10 mouse cellular contexts compared by ENCODE assay signal in the genomic region with DNA sequence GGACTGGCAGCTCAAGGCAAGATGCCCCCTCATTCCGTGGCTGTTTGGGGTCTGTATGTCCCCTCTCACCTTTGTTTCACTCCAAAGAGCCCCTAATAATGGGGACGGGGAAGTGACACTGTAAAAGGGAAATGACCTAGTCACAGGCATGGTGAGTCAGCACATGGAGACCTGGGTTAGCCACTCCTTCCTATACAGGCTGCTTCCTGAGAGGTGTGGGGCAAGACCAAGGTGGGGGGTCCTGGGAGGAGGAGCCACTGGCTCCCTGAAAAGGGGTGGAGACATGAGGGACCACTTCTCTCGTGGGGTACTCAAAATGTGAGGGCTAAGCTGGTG. TPM values are rescaled to one million over a fixed set of nuclear protein-coding genes. Genes with fewer than 3 reads are reported as not detected.
DNase-seq lines count a peak whose midpoint lies in the region; ATAC-seq and TF ChIP-seq lines count a peak whose summit lies in the region.
"Had no signal": no experiment of that assay in that cellular context is flagged by ENCODE, and none has a peak within 500 bp of the region (broad histone marks: within the 10 kb centered on the region; RNA-seq: fewer than 3 reads in every experiment).

No protein-coding gene starts in this region.

- peak overlapping the region; percentile 56; the same call in 1 of the 2 replicates for H3K9ac ChIP-seq in heart, embryonic 11.5 days (ENCODE audit: low read depth, low read length)
- peak overlapping the region; percentile 39; the same call in 1 of the 2 replicates for H3K9ac ChIP-seq in hindbrain, embryonic 14.5 days
- H3K9ac ChIP-seq in midbrain, embryonic 12.5 days (replicated peaks): 0 out of 2 replicates have a peak overlapping the region, but pooled peaks have one; percentile 24

- peak; percentile 12; the same call in 1 of the 2 replicates for ATAC-seq in heart, embryonic 11.5 days (replicated peaks; ENCODE audit: insufficient number of reproducible peaks, low FRiP score, low TSS enrichment)
- ATAC-seq in hindbrain, embryonic 14.5 days (ENCODE audit: low FRiP score): no peak
- no peak for ATAC-seq in midbrain, embryonic 12.5 days (ENCODE audit: low FRiP score, low read depth)
- ATAC-seq: CD4-positive, CD25-positive, alpha-beta regulatory T cell, adult 4 months had no signal

- 10% methylated on average over 3 of the region's 3 CpGs for WGBS in heart, embryonic 11.5 days (ENCODE audit: insufficient replicate concordance)
- 39% methylated on average over 3 of the region's 3 CpGs for WGBS in hindbrain, embryonic 14.5 days
- 46% methylated on average over 3 of the region's 3 CpGs for WGBS in midbrain, embryonic 12.5 days
- WGBS in thymus, adult 2 months: 52% methylated on average over 3 of the region's 3 CpGs

- peak overlapping the region; percentile 91 for H3K27ac ChIP-seq in heart, embryonic 11.5 days (ENCODE audit: low read depth, low read length)
- peak overlapping the region; percentile 59; the same call in 1 of the 2 replicates for H3K27ac ChIP-seq in hindbrain, embryonic 14.5 days
- H3K27ac ChIP-seq in midbrain, embryonic 12.5 days (replicated peaks): peak overlapping the region; percentile 52; the same call in 1 of the 2 replicates
- H3K27ac ChIP-seq in thymus, adult 2 months (ENCODE audit: control insufficient read depth, insufficient read depth, low read length): no peak overlapping the region

- no peak for DNase-seq in heart, adult 8-10 months (ENCODE audit: low spot score)
- peak; percentile 67 for DNase-seq in MEL-GATA-1-ER (ENCODE audit: extremely low read depth, low read depth)
- no peak for DNase-seq in hindbrain, embryonic 14.5 days (ENCODE audit: low spot score)
- DNase-seq in c-Kit-positive CD71-positive TER-119-positive erythroid progenitor cells, embryonic 14.5 days (ENCODE audit: low spot score): no peak
- DNase-seq in thymus, adult 2 months: no peak
- DNase-seq in cerebellum, postnatal 14 days: no peak

- peaks cover 32% of the 10 kb centered on the region for H3K4me1 ChIP-seq in heart, embryonic 11.5 days (ENCODE audit: control insufficient read depth, insufficient read depth, low read length)
- H3K4me1 ChIP-seq in hindbrain, embryonic 14.5 days (replicated peaks; ENCODE audit: control insufficient read depth, insufficient read depth, low read length): peaks cover 31% of the 10 kb centered on the region
- H3K4me1 ChIP-seq in midbrain, embryonic 12.5 days: peaks cover 26% of the 10 kb centered on the region
- peaks cover 34% of the 10 kb centered on the region for H3K4me1 ChIP-seq in thymus, adult 2 months (replicated peaks; ENCODE audit: control insufficient read depth, insufficient read depth, low read length)

- no peak for TF ChIP-seq CTCF in thymus, adult 2 months (IDR thresholded peaks at IDR 0.05; ENCODE audit: borderline replicate concordance, control insufficient read depth, extremely low read depth, insufficient read depth, low read length, poor library complexity)

- peaks cover 9% of the 10 kb centered on the region for H3K27me3 ChIP-seq in heart, embryonic 11.5 days (ENCODE audit: control insufficient read depth, insufficient read depth, low read length)
- H3K27me3 ChIP-seq in hindbrain, embryonic 14.5 days (ENCODE audit: control insufficient read depth, insufficient read depth, low read length): no peaks in the 10 kb centered on the region
- H3K27me3 ChIP-seq in midbrain, embryonic 12.5 days: peaks cover 12% of the 10 kb centered on the region; the same call in 1 of the 2 replicates
- no peaks in the 10 kb centered on the region; the same call in 1 of the 2 replicates for H3K27me3 ChIP-seq in thymus, adult 2 months (ENCODE audit: control insufficient read depth, insufficient read depth, low read length)

- H3K4me3 ChIP-seq in heart, embryonic 11.5 days (ENCODE audit: low read depth, low read length): peak overlapping the region; percentile 98; the same call in 1 of the 2 replicates
- no peak overlapping the region for H3K4me3 ChIP-seq in hindbrain, embryonic 14.5 days (replicated peaks; ENCODE audit: low read length)
- H3K4me3 ChIP-seq in midbrain, embryonic 12.5 days: 0 out of 2 replicates have a peak overlapping the region, but pooled peaks have one; percentile 9
- no peak overlapping the region for H3K4me3 ChIP-seq in thymus, adult 2 months (ENCODE audit: control insufficient read depth, insufficient read depth, low read length)

- no peaks in the 10 kb centered on the region for H3K9me3 ChIP-seq in heart, embryonic 11.5 days (replicated peaks; ENCODE audit: control insufficient read depth, low read length)
- no peaks in the 10 kb centered on the region for H3K9me3 ChIP-seq in hindbrain, embryonic 14.5 days (ENCODE audit: control insufficient read depth, low read length)
- H3K9me3 ChIP-seq in midbrain, embryonic 12.5 days: no peaks in the 10 kb centered on the region

- H3K4me2 ChIP-seq in heart, embryonic 11.5 days: peak overlapping the region; percentile 69
- H3K4me2 ChIP-seq in hindbrain, embryonic 14.5 days (replicated peaks): peak overlapping the region; percentile 78; the same call in 1 of the 2 replicates
- peak overlapping the region; percentile 79 for H3K4me2 ChIP-seq in midbrain, embryonic 12.5 days (replicated peaks)

- no peak for TF ChIP-seq POLR2A in thymus, adult 2 months (IDR thresholded peaks at IDR 0.05; ENCODE audit: control insufficient read depth, extremely low read depth, insufficient read depth, low read length, poor library complexity)

- peaks cover 38% of the 10 kb centered on the region for H3K36me3 ChIP-seq in heart, embryonic 11.5 days (ENCODE audit: control insufficient read depth, insufficient read depth, low read length)
- peaks cover 47% of the 10 kb centered on the region for H3K36me3 ChIP-seq in hindbrain, embryonic 14.5 days (replicated peaks; ENCODE audit: control insufficient read depth, insufficient read depth)
- H3K36me3 ChIP-seq in midbrain, embryonic 12.5 days: peaks cover 42% of the 10 kb centered on the region
- no peaks in the 10 kb centered on the region for H3K36me3 ChIP-seq in thymus, adult 2 months (ENCODE audit: control insufficient read depth, insufficient read depth, low read length)

RNA-seq across cellular contexts. Expression of a gene that starts 3.2 kb away (rescaled TPM):
- polyA plus RNA-seq in heart, embryonic 11.5 days (2014; fragmentation: Nextera tagmentation; extraction: Ambion mirVana): 439 and 451 TPM in 2 replicates
- 10 to 100 TPM; 38.4 to 49.4 (median 49.0) TPM for total RNA-seq in heart, adult 8-10 months (2022)
- 139 and 141 TPM in 2 replicates for polyA plus RNA-seq in hindbrain, embryonic 14.5 days (2014; fragmentation: Nextera tagmentation; extraction: Ambion mirVana)
- polyA plus RNA-seq in midbrain, embryonic 12.5 days (2016; fragmentation: Nextera tagmentation; extraction: Ambion mirVana): 140 and 156 TPM in 2 replicates
- polyA plus RNA-seq in thymus, adult 2 months (2012; rRNA removed): 25.6 and 29.5 TPM in 2 replicates

RNA-seq across cellular contexts. Expression of a gene that starts 18.8 kb away (rescaled TPM):
- polyA plus RNA-seq in heart, embryonic 11.5 days (2014; fragmentation: Nextera tagmentation; extraction: Ambion mirVana): 0.90 and 1.1 TPM in 2 replicates
- total RNA-seq in heart, adult 8-10 months (2022): 1 to 10 TPM in 3 of 4 experiments, under 1 TPM in 1; 0.97 to 3.8 (median 1.4) TPM
- polyA plus RNA-seq in hindbrain, embryonic 14.5 days (2014; fragmentation: Nextera tagmentation; extraction: Ambion mirVana): 3.8 and 5.7 TPM in 2 replicates
- polyA plus RNA-seq in midbrain, embryonic 12.5 days (2016; fragmentation: Nextera tagmentation; extraction: Ambion mirVana): 2.9 and 4.6 TPM in 2 replicates
- polyA plus RNA-seq in thymus, adult 2 months (2012; rRNA removed): 18.2 and 21.9 TPM in 2 replicates

RNA-seq across cellular contexts. Expression of a gene that starts 22.4 kb away (rescaled TPM):
- polyA plus RNA-seq in heart, embryonic 11.5 days (2014; fragmentation: Nextera tagmentation; extraction: Ambion mirVana): 64.1 and 83.0 TPM in 2 replicates
- 1 to 10 TPM; 3.8 to 6.4 (median 5.1) TPM for total RNA-seq in heart, adult 8-10 months (2022)
- polyA plus RNA-seq in hindbrain, embryonic 14.5 days (2014; fragmentation: Nextera tagmentation; extraction: Ambion mirVana): 406 and 416 TPM in 2 replicates
- polyA plus RNA-seq in midbrain, embryonic 12.5 days (2016; fragmentation: Nextera tagmentation; extraction: Ambion mirVana): 558 and 585 TPM in 2 replicates
- 7.8 and 9.8 TPM in 2 replicates for polyA plus RNA-seq in thymus, adult 2 months (2012; rRNA removed)
- total RNA-seq: megakaryocyte-erythroid progenitor cell, adult 5-6 weeks had no signal
- polyA plus RNA-seq: CD4-positive, CD25-positive, alpha-beta regulatory T cell, adult 4 months had no signal

RNA-seq across cellular contexts. Expression of a gene that starts 26.2 kb away (rescaled TPM):
- 36.5 and 39.9 TPM in 2 replicates for polyA plus RNA-seq in heart, embryonic 11.5 days (2014; fragmentation: Nextera tagmentation; extraction: Ambion mirVana)
- total RNA-seq in heart, adult 8-10 months (2022): 10 to 100 TPM; 11.8 to 17.0 (median 13.7) TPM
- polyA plus RNA-seq in hindbrain, embryonic 14.5 days (2014; fragmentation: Nextera tagmentation; extraction: Ambion mirVana): 49.5 and 51.1 TPM in 2 replicates
- 64.6 and 73.4 TPM in 2 replicates for polyA plus RNA-seq in midbrain, embryonic 12.5 days (2016; fragmentation: Nextera tagmentation; extraction: Ambion mirVana)
- polyA plus RNA-seq in thymus, adult 2 months (2012; rRNA removed): 97.8 and 100.0 TPM in 2 replicates

RNA-seq across cellular contexts. Expression of a gene that starts 46.2 kb away (rescaled TPM):
- 0.21 and 0.34 TPM in 2 replicates for polyA plus RNA-seq in heart, embryonic 11.5 days (2014; fragmentation: Nextera tagmentation; extraction: Ambion mirVana)
- total RNA-seq in heart, adult 8-10 months (2022): 1 to 10 TPM in 1 of 4 experiments, under 1 TPM in 3; 0.44 to 1.2 (median 0.65) TPM
- 6.3 and 8.9 TPM in 2 replicates for polyA plus RNA-seq in hindbrain, embryonic 14.5 days (2014; fragmentation: Nextera tagmentation; extraction: Ambion mirVana)
- 2.0 and 2.3 TPM in 2 replicates for polyA plus RNA-seq in midbrain, embryonic 12.5 days (2016; fragmentation: Nextera tagmentation; extraction: Ambion mirVana)
- polyA plus RNA-seq in thymus, adult 2 months (2012; rRNA removed): 33.8 and 52.2 TPM in 2 replicates
- total RNA-seq: megakaryocyte-erythroid progenitor cell, adult 5-6 weeks had no signal
- polyA plus RNA-seq: CD4-positive, CD25-positive, alpha-beta regulatory T cell, adult 4 months had no signal

Comparison
In these comparisons a context has a peak if more than half of its experiments do, and no peak if none do; other contexts are left out.
1. H3K4me3 ChIP-seq: peak in heart, embryonic 11.5 days (single experiment) and midbrain, embryonic 12.5 days (single experiment); none in hindbrain, embryonic 14.5 days (single experiment) and thymus, adult 2 months (single experiment).
2. Peak in every context shown above with its lines, with median percentiles within 50 percentile points of each other: H3K4me2 ChIP-seq and H3K9ac ChIP-seq.